Mouse (Mus musculus): ENCODE data around the gene Mtmr12. TPM values are rescaled to one million over a fixed set of nuclear protein-coding genes. Genes with fewer than 3 reads are reported as not detected.

Mtmr12 gene
- polyA plus RNA-seq, 1 experiment = 30.0 TPM

- H3K27ac ChIP-seq (ENCODE audit: insufficient read depth, low read depth, low read length) = no peak overlapping the region
- H3K4me3 ChIP-seq (ENCODE audit: insufficient read depth, low read length) = no peak overlapping the region
- TF ChIP-seq POLR2A (IDR thresholded peaks at IDR 0.05; ENCODE audit: borderline replicate concordance, low read depth, low read length) = no peak
- no peak for TF ChIP-seq CTCF (IDR thresholded peaks at IDR 0.05; ENCODE audit: low read depth, low read length)
- H3K4me1 ChIP-seq (ENCODE audit: control insufficient read depth, insufficient read depth, low read length) = no peaks in the 10 kb centered on the region
These were observed 112.5 kb downstream of the Mtmr12 start for GRCm38 (mm10) chr15:12317290-12317689.

DNA sequence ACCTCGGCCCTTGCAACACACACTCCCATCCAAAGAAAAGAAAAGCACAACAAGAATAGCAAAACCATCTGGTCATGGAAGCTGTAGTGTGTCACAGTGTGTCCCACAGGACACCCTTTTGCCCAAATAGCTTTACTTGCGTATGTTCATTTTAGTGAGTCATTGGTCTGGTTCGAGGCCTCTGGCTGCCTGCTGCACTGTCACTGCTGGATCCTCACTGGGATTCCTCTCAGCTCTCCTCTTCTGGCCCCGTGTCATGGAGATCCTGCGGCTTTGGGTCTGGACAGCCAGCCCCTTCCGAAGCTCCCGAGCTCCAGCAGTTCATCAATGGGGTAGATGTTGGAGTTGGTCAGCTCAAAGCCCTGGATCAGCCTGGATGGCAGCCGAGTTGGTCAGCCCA, 113.6 kb downstream of the Mtmr12 start:
- H3K4me1 ChIP-seq (ENCODE audit: control insufficient read depth, insufficient read depth, low read length) = no peaks in the 10 kb centered on the region
- no peak overlapping the region for H3K4me3 ChIP-seq (ENCODE audit: insufficient read depth, low read length)
- no peak overlapping the region for H3K27ac ChIP-seq (ENCODE audit: insufficient read depth, low read depth, low read length)
- TF ChIP-seq CTCF (IDR thresholded peaks at IDR 0.05; ENCODE audit: low read depth, low read length) (no peak), POLR2A (IDR thresholded peaks at IDR 0.05; ENCODE audit: borderline replicate concordance, low read depth, low read length) (no peak)

DNA sequence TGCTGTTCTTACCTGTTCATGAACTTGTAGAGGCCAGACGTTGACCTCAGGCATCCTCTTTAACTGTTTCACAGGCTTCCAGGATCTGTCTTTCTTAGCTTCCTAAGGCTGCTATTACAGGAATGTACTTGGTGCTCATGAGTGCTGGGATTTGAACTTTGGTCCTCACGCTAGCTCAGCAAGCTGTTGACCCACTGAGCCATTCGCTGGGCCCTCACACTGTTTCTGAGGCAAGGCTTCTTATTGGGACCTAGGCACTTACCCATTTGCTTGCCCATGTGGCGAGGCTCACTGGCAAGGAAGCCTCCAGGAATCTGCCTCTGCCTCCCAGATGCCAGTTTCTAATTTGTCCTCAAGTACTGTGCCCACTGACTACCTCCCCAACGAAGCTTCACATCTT, 115.1 kb downstream of the Mtmr12 start:
- no peak for TF ChIP-seq CTCF (IDR thresholded peaks at IDR 0.05; ENCODE audit: low read depth, low read length)
- TF ChIP-seq POLR2A (IDR thresholded peaks at IDR 0.05; ENCODE audit: borderline replicate concordance, low read depth, low read length) = no peak
- Histone ChIP-seq H3K4me3 (ENCODE audit: insufficient read depth, low read length) (no peak overlapping the region), H3K27ac (ENCODE audit: insufficient read depth, low read depth, low read length) (no peak overlapping the region), H3K4me1 (ENCODE audit: control insufficient read depth, insufficient read depth, low read length) (peaks cover 7% of the 10 kb centered on the region)

GRCm38 (mm10) chr15:12320441-12321090, 115.7 kb downstream of the Mtmr12 start:
- Histone ChIP-seq H3K27ac (ENCODE audit: insufficient read depth, low read depth, low read length) (no peak overlapping the region), H3K4me1 (ENCODE audit: control insufficient read depth, insufficient read depth, low read length) (peaks cover 7% of the 10 kb centered on the region), H3K4me3 (ENCODE audit: insufficient read depth, low read length) (peak overlapping the region; percentile 99)
- TF ChIP-seq CTCF (IDR thresholded peaks at IDR 0.05; ENCODE audit: low read depth, low read length) = no peak
- TF ChIP-seq POLR2A (IDR thresholded peaks at IDR 0.05; ENCODE audit: borderline replicate concordance, low read depth, low read length) = no peak

GRCm38 (mm10) chr15:12321091-12321787, 116.4 kb downstream of the Mtmr12 start, which contains the start of gene Golph3:
Gene Golph3, plus strand, starts transcription at chr15:12321450.
- peaks cover 10% of the 10 kb centered on the region for H3K4me1 ChIP-seq (ENCODE audit: control insufficient read depth, insufficient read depth, low read length)
- peak within 1 kb of the TSS; percentile 82 for H3K27ac ChIP-seq (ENCODE audit: insufficient read depth, low read depth, low read length)
- TF ChIP-seq CTCF (IDR thresholded peaks at IDR 0.05; ENCODE audit: low read depth, low read length) (no peak), POLR2A (IDR thresholded peaks at IDR 0.05; ENCODE audit: borderline replicate concordance, low read depth, low read length) (no peak)
- H3K4me3 ChIP-seq (ENCODE audit: insufficient read depth, low read length) = peak within 1 kb of the TSS; percentile 99

GRCm38 (mm10) chr15:12321788-12322621, 117.2 kb downstream of the Mtmr12 start, which contains the start of gene 1810049J17Rik:
Gene 1810049J17Rik, minus strand, starts transcription at chr15:12321899.
- TF ChIP-seq POLR2A (IDR thresholded peaks at IDR 0.05; ENCODE audit: borderline replicate concordance, low read depth, low read length) (no peak), CTCF (IDR thresholded peaks at IDR 0.05; ENCODE audit: low read depth, low read length) (no peak)
- peak within 1 kb of the TSS; percentile 82 for H3K27ac ChIP-seq (ENCODE audit: insufficient read depth, low read depth, low read length)
- peaks cover 13% of the 10 kb centered on the region for H3K4me1 ChIP-seq (ENCODE audit: control insufficient read depth, insufficient read depth, low read length)
- peak within 1 kb of the TSS; percentile 99 for H3K4me3 ChIP-seq (ENCODE audit: insufficient read depth, low read length)

DNA sequence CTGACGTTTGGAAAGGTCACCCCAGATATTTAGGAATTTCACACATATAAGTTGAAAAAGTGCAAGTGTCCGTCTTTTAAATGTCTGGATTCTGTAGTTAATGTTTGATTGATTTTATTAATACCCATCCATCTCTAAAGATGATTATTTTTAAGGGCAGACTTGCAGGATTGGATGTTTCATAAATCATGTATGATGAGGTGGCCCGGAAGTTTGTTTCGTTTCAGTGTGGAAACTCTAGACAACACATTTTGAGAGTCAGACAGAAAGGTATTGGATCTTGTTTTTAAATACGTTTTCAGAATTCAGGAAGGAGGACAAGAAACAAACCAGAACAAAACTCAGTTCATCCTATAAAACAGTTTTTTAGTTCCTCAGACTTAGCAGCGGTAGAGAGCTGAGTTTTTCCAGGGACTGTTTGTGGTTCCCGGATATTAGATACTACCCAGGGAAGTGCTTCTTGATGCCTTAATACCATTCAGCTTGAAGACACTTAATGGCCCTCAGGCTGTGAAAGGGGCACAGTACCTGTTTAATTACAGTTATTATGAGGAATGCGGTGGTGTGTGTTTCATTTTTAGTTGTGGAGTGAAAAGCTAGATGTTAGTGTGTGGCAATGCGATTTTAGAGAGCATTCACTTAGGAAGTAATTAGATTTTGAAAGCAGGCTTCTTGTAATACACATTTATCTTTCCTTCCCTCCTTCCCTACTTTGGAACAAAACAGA, 118.0 kb downstream of the Mtmr12 start:
- TF ChIP-seq CTCF (IDR thresholded peaks at IDR 0.05; ENCODE audit: low read depth, low read length) = no peak
- no peak for TF ChIP-seq POLR2A (IDR thresholded peaks at IDR 0.05; ENCODE audit: borderline replicate concordance, low read depth, low read length)
- peak overlapping the region; percentile 99 for H3K4me3 ChIP-seq (ENCODE audit: insufficient read depth, low read length)
- H3K4me1 ChIP-seq (ENCODE audit: control insufficient read depth, insufficient read depth, low read length) = peaks cover 13% of the 10 kb centered on the region
- H3K27ac ChIP-seq (ENCODE audit: insufficient read depth, low read depth, low read length) = peak overlapping the region; percentile 82; the same call in 1 of the 2 replicates

Other genes with a start within 250 kb of the Mtmr12 start
- gene Sub1, start 208.0 kb upstream of the Mtmr12 start, polyA plus RNA-seq (2012; ENCODE audit: insufficient read depth, insufficient read length, missing spikeins) = 199 and 231 TPM in 2 replicates
- gene Zfr, start 87.2 kb upstream of the Mtmr12 start, polyA plus RNA-seq (2012; ENCODE audit: insufficient read depth, insufficient read length, missing spikeins) = 59.0 and 60.8 TPM in 2 replicates
- gene Golph3, start 116.4 kb downstream of the Mtmr12 start, polyA plus RNA-seq (2012; ENCODE audit: insufficient read depth, insufficient read length, missing spikeins) = 87.7 and 99.3 TPM in 2 replicates
- gene 1810049J17Rik, start 116.9 kb downstream of the Mtmr12 start, polyA plus RNA-seq (2012; ENCODE audit: insufficient read depth, insufficient read length, missing spikeins) = not detected in 2 replicates